Mouse (Mus musculus) small intestine, adult 2 months (tissue): Measurements from ENCODE around the gene Abhd14b. TPM values are rescaled to one million over a fixed set of nuclear protein-coding genes. Genes with fewer than 3 reads are reported as not detected.

ENCODE experiments used
- H3K27ac ChIP-seq: fragments of 200-500 bp; 2 replicates; pipeline ENCODE4 v1.5.1; 2012; ENCODE audit warnings: low read depth, low read length, control low read depth, inconsistent platforms; ENCODE audit not compliant: insufficient read depth
- H3K27me3 ChIP-seq: fragments of 200-500 bp; 2 replicates; pipeline ENCODE4 v1.6.1; 2012; ENCODE audit warnings: mild to moderate bottlenecking, moderate library complexity, low read length, inconsistent platforms; ENCODE audit not compliant: control insufficient read depth, insufficient read depth
- H3K36me3 ChIP-seq: fragments of 200-500 bp; 2 replicates; pipeline ENCODE4 v1.6.1; 2012; ENCODE audit warnings: mild to moderate bottlenecking, low read length, control low read depth, inconsistent platforms; ENCODE audit not compliant: control insufficient read depth, insufficient read depth
- H3K4me1 ChIP-seq: fragments of 200-500 bp; 2 replicates; pipeline ENCODE4 v1.6.1; 2012; ENCODE audit warnings: low read length, inconsistent platforms, mixed read lengths; ENCODE audit not compliant: control insufficient read depth, insufficient read depth, insufficient read length
- H3K4me3 ChIP-seq: fragments of 200-500 bp; 2 replicates; pipeline ENCODE4 v1.5.1; 2012; ENCODE audit warnings: low read depth, mild to moderate bottlenecking, control low read depth, inconsistent platforms, low read length, moderate library complexity
- CTCF ChIP-seq: fragments of 200-500 bp; IDR thresholded peaks from 2 replicates; pipeline ENCODE4 v1.5.1; 2012; ENCODE audit warnings: low read depth, mild to moderate bottlenecking, control low read depth, inconsistent platforms, low read length, moderate library complexity, mixed read lengths; ENCODE audit not compliant: insufficient replicate concordance, insufficient read length; ENCODE audit errors: extremely low read depth
- POLR2A ChIP-seq: fragments of 200-500 bp; IDR thresholded peaks from 2 replicates; pipeline ENCODE4 v1.6.1; 2012; ENCODE audit warnings: low read depth, mild to moderate bottlenecking, control low read depth, inconsistent platforms, low read length, moderate library complexity
- WGBS: fragments of 180-500 bp; shearing (Covaris S2); methylation state at CpG from one replicate; pipeline ENCODE4 v1.1.7; 2018; 5-methylcytosine and 5-hydroxymethylcytosine counted together
- polyA plus RNA-seq: library from polyadenylated mRNA; depleted of rRNA; stranded (reverse); fragments of >200 nt; gene quantifications from 2 replicates; pipeline ENCODE4 v1.2.3, GENCODE M21; 2012

Gene Abhd14b
- polyA plus RNA-seq, 1 experiment = 53.1 TPM

- WGBS = under 1% methylated on average over 4 of the region's 4 CpGs
- Histone ChIP-seq H3K27ac (peak overlapping the region; percentile 69), H3K27me3 (no peaks in the 10 kb centered on the region), H3K36me3 (peaks cover 33% of the 10 kb centered on the region), H3K4me3 (peak overlapping the region; percentile 86), H3K4me1 (peaks cover 31% of the 10 kb centered on the region)
- TF ChIP-seq CTCF = no peak
- TF ChIP-seq POLR2A = no peak
Measured at GRCm38 (mm10) chr9:106430015-106430264, 17.3 kb upstream of the Abhd14b start.

GRCm38 (mm10) chr9:106433389-106433788, 13.9 kb upstream of the Abhd14b start:
- peaks cover 53% of the 10 kb centered on the region for H3K4me1 ChIP-seq
- 44% methylated on average over 7 of the region's 7 CpGs for WGBS
- no peaks in the 10 kb centered on the region for H3K27me3 ChIP-seq
- H3K36me3 ChIP-seq = peaks cover 35% of the 10 kb centered on the region
- peak overlapping the region; percentile 57 for H3K27ac ChIP-seq
- peak overlapping the region; percentile 5; the same call in 1 of the 2 replicates for H3K4me3 ChIP-seq
- TF ChIP-seq CTCF (no peak), POLR2A (no peak)

GRCm38 (mm10) chr9:106436566-106436965, 10.7 kb upstream of the Abhd14b start:
- Histone ChIP-seq H3K27me3 (no peaks in the 10 kb centered on the region), H3K4me3 (peak overlapping the region; percentile 53), H3K4me1 (peaks cover 49% of the 10 kb centered on the region), H3K27ac (peak overlapping the region; percentile 79), H3K36me3 (peaks cover 28% of the 10 kb centered on the region)
- 56% methylated on average over 9 of the region's 9 CpGs for WGBS
- TF ChIP-seq CTCF (no peak), POLR2A (no peak)

- Histone ChIP-seq H3K4me1 (peaks cover 22% of the 10 kb centered on the region), H3K36me3 (no peaks in the 10 kb centered on the region), H3K4me3 (no peak overlapping the region), H3K27ac (no peak overlapping the region), H3K27me3 (no peaks in the 10 kb centered on the region)
- 79% methylated on average over 5 of the region's 5 CpGs for WGBS
- TF ChIP-seq CTCF (no peak), POLR2A (no peak)
Measured at GRCm38 (mm10) chr9:106442680-106443079, 4.6 kb upstream of the Abhd14b start.

DNA sequence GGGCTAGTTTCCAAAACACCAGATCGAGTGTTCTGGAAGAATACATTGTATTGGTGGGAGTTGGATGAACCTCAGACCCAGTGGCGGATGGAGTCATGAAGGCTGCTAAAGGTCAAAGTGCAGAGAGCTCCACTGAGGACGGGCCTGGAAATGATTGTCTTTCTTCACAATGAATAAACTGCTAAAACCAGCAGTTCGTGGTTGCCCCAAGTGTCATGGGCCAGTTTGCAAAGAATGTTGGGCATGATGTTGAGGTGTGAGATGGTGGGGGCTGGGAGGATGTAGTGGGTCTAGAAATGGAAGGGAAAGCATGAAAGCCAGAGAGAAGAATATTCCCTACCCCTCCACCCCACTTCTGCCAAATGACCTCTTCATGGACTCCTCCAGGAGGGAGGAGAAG, 2.4 kb upstream of the Abhd14b start:
- TF ChIP-seq CTCF (no peak), POLR2A (no peak)
- Histone ChIP-seq H3K4me3 (no peak overlapping the region), H3K27ac (no peak overlapping the region), H3K4me1 (peaks cover 26% of the 10 kb centered on the region), H3K36me3 (no peaks in the 10 kb centered on the region), H3K27me3 (no peaks in the 10 kb centered on the region)
- WGBS = 37% methylated on average over 4 of the region's 4 CpGs

DNA sequence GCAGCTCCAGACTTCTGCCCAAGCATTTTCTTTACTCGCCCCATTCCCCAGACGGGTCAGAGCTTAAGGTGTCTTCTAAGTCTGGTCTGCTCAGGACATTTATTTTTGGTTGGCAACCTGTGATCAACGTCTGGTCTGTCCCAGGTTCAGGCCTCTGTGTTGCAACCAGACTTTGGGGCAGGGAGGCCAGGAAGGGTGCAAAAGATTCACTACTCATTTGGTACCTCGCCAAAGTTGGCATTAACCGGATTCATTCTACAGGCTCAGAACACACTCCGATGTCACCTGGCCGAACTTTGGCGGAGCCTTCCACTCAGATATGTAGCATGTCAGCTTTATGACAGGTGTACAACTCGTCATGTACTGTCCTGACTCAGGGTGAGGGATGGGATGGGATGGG, 692 bp downstream of the Abhd14b start:
- Histone ChIP-seq H3K27me3 (no peaks in the 10 kb centered on the region), H3K36me3 (no peaks in the 10 kb centered on the region), H3K4me3 (peak overlapping the region; percentile 74), H3K4me1 (peaks cover 28% of the 10 kb centered on the region), H3K27ac (peak overlapping the region; percentile 51)
- 16% methylated on average over 9 of the region's 9 CpGs for WGBS
- no peak for TF ChIP-seq CTCF
- no peak for TF ChIP-seq POLR2A

GRCm38 (mm10) chr9:106448498-106449031, 1.3 kb downstream of the Abhd14b start:
- no peaks in the 10 kb centered on the region for H3K36me3 ChIP-seq
- peak; percentile 24; the same call in 1 of the 2 replicates for TF ChIP-seq POLR2A
- peak; percentile 84 for TF ChIP-seq CTCF
- WGBS = under 1% methylated on average over 23 of the region's 23 CpGs
- H3K4me1 ChIP-seq = peaks cover 31% of the 10 kb centered on the region
- H3K27ac ChIP-seq = peak overlapping the region; percentile 72
- H3K4me3 ChIP-seq = peak overlapping the region; percentile 74
- H3K27me3 ChIP-seq = no peaks in the 10 kb centered on the region

DNA sequence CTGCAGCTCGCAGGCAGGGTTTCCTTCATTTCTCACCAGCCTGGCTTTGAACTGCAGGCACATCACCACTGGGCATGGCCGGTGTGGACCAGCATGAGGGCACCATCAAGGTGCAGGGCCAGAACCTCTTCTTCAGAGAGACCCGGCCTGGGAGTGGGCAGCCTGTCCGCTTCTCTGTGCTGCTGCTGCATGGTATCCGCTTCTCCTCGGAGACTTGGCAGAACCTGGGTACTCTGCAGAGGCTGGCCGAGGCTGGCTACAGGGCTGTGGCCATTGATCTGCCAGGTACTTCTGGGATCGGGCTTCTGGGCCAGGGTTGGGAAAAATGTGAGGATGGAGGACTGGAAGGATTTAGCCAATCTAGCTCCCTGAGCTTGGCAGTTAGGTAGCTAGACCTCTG, 2.7 kb downstream of the Abhd14b start:
- Histone ChIP-seq H3K27ac (no peak overlapping the region), H3K4me1 (peaks cover 32% of the 10 kb centered on the region), H3K4me3 (no peak overlapping the region), H3K36me3 (no peaks in the 10 kb centered on the region), H3K27me3 (no peaks in the 10 kb centered on the region)
- 94% methylated on average over 8 of the region's 8 CpGs for WGBS
- no peak for TF ChIP-seq CTCF
- TF ChIP-seq POLR2A = no peak
